Mouse (Mus musculus) macrophage (primary cell): ENCODE data around the gene Gm45261. TPM values are rescaled to one million over a fixed set of nuclear protein-coding genes. Genes with fewer than 3 reads are reported as not detected.

Source experiments
- H3K27ac ChIP-seq: fragments of 350-480 bp; formaldehyde crosslinking; 2 replicates; pipeline ENCODE4 v1.9.0; 2021
- H3K36me3 ChIP-seq: fragments of 350-480 bp; formaldehyde crosslinking; 2 replicates; pipeline ENCODE4 v1.9.0; 2021; ENCODE audit errors: inconsistent target
- H3K4me3 ChIP-seq: fragments of 350-480 bp; formaldehyde crosslinking; 2 replicates; pipeline ENCODE4 v1.9.0; 2021; ENCODE audit errors: inconsistent target
- H3K79me2 ChIP-seq: fragments of 350-480 bp; formaldehyde crosslinking; 2 replicates; pipeline ENCODE4 v1.9.0; 2021; ENCODE audit errors: inconsistent target
- WGBS: methylation state at CpG from one replicate; pipeline ENCODE4 v1.1.7; 2026; ENCODE audit warnings: inconsistent platforms; ENCODE audit not compliant: missing documents; 5-methylcytosine and 5-hydroxymethylcytosine counted together
- polyA plus RNA-seq: library from polyadenylated mRNA; stranded (reverse); fragments of 250-400 nt; gene quantifications from 3 replicates; pipeline ENCODE4 v1.2.4, GENCODE M21; 2018; ENCODE audit warnings: inconsistent platforms

Gene Gm45261
- polyA plus RNA-seq, 1 experiment from 2014 or later = not detected

DNA sequence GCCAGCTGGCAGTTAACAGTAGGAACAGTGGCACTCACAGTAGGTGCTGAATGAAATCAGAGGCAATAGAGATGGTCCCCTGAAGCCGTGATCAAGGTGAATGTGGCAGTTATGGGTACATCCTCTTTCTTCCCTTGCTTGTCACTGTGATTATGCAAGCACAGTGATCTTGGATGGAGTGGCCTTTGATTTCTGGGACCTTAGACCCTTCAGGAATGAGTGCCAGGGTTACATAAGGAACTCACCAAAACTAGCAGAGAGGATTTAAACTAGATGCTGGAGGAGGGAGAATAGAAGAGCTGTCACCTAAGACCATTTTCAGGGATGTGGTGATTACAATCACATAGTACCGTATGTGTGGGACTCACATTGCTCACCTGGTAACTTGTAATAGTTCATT lies 22.7 kb downstream of the Gm45261 start:
- WGBS = 63% methylated on average over 2 of the region's 2 CpGs
- H3K4me3 ChIP-seq = no peak overlapping the region
- no peaks in the 10 kb centered on the region for H3K79me2 ChIP-seq
- H3K27ac ChIP-seq = no peak overlapping the region
- H3K36me3 ChIP-seq = no peaks in the 10 kb centered on the region

DNA sequence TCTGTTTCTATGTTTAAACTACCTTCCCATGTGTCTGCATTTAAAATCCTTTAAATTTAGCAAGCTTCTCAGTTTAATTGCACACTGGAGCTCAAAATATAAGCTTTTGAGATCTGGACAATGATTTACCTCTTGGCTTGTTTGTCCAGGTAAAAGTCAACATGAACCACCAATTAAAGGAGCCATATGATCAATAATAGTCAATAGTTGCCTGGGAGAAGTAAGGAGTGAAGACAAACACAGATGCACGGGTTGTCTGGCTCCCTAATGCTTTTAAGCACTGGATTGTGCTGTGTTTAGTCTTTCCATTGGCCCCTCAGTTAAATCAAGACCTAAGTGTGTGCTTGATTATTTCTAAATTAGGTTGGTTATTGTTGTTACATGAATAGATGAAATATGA lies 33.3 kb downstream of the Gm45261 start:
- Histone ChIP-seq H3K36me3 (no peaks in the 10 kb centered on the region), H3K79me2 (no peaks in the 10 kb centered on the region), H3K4me3 (no peak overlapping the region), H3K27ac (no peak overlapping the region)
- WGBS = 100% methylated on average over 1 of the region's 1 CpGs

DNA sequence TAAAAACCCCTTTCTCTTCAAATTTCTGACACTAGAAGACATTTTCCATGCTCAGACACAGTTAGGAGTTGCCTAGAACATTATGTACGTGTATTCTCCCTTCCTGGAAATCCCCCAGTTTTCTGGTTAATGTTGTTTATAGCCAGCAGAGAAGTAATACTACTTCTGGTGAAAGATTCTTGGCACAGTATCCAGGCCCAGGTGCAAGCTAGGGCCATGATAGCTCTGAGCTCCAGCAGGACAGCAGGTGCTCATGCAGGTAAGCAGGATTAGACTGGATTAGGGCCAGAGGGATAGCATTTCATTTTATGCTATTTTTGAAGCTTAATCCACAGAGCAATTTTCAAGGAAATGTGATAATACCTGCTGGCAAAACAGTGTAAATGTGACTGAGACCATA lies 33.8 kb downstream of the Gm45261 start:
- no peak overlapping the region for H3K4me3 ChIP-seq
- H3K36me3 ChIP-seq = no peaks in the 10 kb centered on the region
- H3K79me2 ChIP-seq = no peaks in the 10 kb centered on the region
- WGBS = 73% methylated on average over 1 of the region's 1 CpGs
- no peak overlapping the region for H3K27ac ChIP-seq

DNA sequence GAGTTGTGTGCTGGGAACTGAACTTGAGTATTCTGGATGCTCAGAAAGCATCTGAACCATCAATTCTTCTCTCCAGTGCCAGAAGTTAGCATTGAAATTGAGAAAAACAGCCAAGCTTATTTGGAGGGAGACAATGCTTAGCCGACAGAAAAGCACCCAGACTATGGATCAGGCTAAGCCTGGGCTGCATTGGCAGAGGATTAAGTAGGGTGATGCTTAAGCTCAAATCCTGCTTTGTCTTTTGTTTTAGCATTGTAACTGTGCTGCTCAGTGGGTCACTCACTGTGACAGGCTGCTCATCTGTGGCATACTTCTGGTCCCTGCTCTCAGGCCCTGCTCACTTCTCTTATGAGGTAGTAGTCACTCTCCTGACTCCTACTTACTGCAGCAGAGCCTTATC lies 36.6 kb downstream of the Gm45261 start:
- Histone ChIP-seq H3K27ac (no peak overlapping the region), H3K79me2 (no peaks in the 10 kb centered on the region), H3K36me3 (no peaks in the 10 kb centered on the region), H3K4me3 (no peak overlapping the region)
- WGBS = 91% methylated on average over 1 of the region's 1 CpGs

DNA sequence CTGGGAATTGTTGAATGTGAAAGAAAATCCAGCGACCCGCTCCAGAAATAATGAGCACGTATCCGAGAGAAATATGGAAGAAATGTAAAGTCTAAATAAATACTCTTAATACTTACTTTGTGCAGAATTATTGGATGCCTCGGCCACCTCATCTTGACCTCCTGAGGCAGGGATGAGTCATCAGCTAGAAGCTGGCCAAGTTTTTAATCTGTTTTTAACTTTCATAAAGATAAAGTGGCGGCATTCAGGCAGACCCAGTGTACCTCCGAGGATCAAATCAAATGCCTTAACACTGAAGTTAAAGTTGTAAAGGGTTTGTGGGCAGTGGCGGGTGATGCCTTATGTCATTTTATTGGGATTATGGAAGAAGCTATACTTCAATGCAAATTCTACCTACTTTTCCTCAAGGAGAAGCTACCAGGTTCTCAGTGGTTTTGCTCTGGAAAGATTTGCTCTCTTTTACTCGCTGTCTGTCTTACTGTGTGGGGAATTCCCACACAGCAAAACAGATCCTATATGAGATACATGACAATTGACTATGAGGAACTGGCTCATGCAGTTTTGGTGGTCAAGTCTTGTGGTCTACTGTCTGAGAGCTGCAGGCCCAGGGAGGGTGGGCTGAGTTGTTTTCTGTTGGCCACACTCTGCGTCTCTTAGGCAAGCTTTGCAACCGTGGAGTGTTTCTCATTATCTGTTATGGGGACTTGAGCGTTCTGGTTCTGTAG lies 42.8 kb downstream of the Gm45261 start:
- 61% methylated on average over 12 of the region's 12 CpGs for WGBS
- Histone ChIP-seq H3K79me2 (no peaks in the 10 kb centered on the region), H3K27ac (no peak overlapping the region), H3K4me3 (no peak overlapping the region), H3K36me3 (no peaks in the 10 kb centered on the region)

DNA sequence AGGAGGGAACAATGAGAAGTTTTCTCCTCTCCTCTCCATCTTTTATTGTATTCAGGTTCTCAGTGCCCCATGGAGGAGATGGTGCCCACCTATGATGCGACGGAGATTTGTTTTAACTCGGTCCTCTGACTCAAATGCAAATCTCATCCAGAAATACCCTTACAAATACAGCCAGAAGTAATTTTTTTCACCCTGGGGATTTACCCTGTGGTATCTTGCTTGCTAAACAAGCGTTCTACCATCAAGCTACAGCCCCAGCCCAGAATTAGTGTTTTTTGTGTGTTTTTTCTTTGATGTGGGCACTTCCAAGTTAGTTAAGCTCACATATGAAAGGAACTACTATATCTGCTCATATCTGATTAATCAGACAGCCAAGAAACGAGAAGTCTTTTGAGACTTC lies 44.9 kb downstream of the Gm45261 start:
- Histone ChIP-seq H3K36me3 (no peaks in the 10 kb centered on the region), H3K79me2 (no peaks in the 10 kb centered on the region), H3K4me3 (no peak overlapping the region), H3K27ac (no peak overlapping the region)
- 78% methylated on average over 5 of the region's 5 CpGs for WGBS

DNA sequence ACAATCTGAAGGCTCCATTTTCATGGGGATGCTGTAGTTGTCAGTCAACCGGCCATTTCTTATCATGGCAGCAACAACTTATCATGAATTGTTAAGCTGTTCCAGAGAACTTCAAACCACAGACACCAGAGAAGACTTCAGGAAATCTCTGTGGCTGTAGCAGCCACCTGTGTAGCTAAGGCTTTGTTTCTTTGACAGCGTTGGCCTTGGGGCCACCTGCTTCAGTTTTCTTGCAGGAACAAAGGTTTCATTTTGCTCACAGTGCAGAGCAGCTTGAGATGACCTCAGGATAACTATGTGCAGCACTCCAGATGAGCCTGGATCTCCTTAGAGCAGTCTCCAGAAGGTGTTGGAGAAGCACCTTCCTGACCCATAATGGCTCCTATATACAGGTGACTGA lies 48.7 kb downstream of the Gm45261 start:
- Histone ChIP-seq H3K4me3 (no peak overlapping the region), H3K27ac (no peak overlapping the region)
- WGBS = 79% methylated on average over 2 of the region's 2 CpGs

DNA sequence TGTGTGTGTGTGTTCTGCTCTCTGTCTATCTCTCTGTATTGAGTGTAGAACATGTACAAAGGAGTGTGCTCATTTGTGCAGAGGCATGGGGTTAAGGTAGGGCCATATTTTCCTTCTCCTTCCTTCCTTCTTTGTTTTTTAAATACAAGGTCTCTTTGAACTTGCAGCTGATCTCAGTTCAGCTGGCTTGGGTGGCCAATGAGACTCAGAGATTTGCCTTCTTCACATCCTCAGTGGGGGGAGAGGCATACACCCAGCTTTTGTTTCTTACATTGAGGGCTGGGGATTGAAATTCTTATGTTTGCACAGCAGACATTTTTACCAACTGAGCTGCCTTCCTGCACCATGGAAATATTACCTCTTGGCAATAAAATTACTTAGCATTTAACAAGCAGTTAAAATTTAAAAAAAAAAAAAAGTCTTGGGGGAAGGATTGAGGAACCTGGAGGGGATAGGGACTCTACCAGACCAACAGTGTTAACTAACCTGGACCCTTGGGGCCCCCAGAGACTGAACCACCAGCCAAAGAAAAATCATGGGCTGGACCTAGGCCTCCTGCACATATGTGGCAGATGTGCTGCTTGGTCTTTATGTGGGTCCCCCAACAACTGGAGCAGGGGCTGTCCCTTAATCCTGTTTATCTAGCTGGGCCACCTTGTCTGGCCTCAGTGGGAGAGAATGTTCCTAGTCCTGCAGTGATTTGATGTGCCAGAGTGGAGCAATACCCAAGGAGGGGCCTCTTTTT lies 50.8 kb downstream of the Gm45261 start:
- no peak overlapping the region for H3K27ac ChIP-seq

More for the DNA sequence above, 48.7 kb downstream of the Gm45261 start:
- no peaks in the 10 kb centered on the region for H3K36me3 ChIP-seq
- no peaks in the 10 kb centered on the region for H3K79me2 ChIP-seq

DNA sequence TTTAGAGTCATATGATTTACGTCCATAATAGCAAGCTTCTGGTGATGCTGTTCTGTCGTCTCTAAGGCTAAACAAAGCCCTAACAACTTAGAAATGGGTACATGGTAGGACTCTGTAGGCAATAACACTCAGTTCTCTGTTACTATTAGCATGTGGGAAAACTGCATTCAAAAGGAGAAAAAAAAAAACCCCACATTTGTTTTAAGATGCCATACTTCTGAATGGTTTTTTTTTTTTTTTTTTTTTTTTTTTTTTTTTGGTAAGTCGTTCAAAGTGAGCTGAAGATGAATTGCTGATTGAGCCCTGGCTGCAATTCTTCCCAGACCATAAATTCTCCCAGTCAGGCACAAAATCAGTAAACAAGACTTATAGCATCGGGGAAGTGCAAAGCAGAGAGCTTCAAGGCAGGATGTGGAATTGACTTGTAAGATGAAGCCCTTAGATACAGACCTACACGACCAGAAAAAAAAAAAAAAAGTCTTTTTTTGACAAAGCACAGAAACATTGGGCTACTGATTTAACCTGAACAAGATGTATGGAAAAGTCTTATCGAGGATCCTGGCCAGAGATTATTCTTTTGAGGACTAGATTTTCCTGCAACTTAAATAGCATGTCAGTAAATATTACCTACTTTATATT lies 51.7 kb downstream of the Gm45261 start:
- Histone ChIP-seq H3K27ac (no peak overlapping the region), H3K79me2 (no peaks in the 10 kb centered on the region), H3K4me3 (no peak overlapping the region), H3K36me3 (no peaks in the 10 kb centered on the region)
- WGBS = 50% methylated on average over 4 of the region's 6 CpGs

More for the DNA sequence above, 50.8 kb downstream of the Gm45261 start:
- no peak overlapping the region for H3K4me3 ChIP-seq
- H3K36me3 ChIP-seq = no peaks in the 10 kb centered on the region
- H3K79me2 ChIP-seq = no peaks in the 10 kb centered on the region

DNA sequence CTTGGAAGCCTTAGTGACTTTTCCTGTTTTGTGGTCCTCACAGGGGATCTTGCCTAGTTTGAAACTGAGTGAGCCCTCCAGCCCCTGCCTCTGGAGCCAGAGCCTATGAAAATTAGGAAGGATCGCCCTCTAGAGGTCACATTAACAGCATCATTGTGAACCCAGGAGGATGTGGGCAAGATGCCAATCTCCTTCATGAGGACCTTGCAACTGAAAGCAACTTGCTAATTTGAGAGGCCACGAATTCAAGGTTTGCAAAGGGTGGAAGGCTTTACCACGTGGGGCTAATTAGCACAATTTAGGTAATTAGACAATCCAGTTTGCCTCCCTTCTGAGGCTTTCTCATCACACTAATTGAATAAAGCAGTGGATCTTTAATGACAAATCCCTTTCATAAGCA lies 52.7 kb downstream of the Gm45261 start:
- Histone ChIP-seq H3K4me3 (no peak overlapping the region), H3K79me2 (no peaks in the 10 kb centered on the region), H3K27ac (no peak overlapping the region), H3K36me3 (no peaks in the 10 kb centered on the region)
- 2% methylated on average over 3 of the region's 3 CpGs for WGBS

DNA sequence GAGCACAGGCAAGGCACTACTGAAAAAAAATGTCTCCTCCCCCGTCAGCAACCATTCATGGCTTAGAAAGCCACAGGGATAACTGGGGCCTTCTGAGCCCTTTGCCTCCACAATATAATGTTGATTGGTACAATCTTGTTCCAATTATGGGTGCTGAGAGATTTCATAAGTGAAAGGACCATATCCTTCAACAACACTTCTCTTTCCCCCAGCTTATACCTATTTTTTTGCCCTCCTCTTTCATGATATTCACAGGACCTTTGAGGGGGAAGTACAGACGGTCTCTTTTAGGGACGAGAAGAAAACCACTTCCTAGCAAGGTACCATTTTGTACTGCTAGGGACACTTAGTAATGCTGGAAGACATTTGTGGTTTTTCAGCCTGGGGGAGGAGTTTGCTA lies 57.1 kb downstream of the Gm45261 start:
- 39% methylated on average over 3 of the region's 3 CpGs for WGBS
- no peak overlapping the region for H3K4me3 ChIP-seq
- no peaks in the 10 kb centered on the region for H3K36me3 ChIP-seq
- no peaks in the 10 kb centered on the region for H3K79me2 ChIP-seq
- no peak overlapping the region for H3K27ac ChIP-seq

DNA sequence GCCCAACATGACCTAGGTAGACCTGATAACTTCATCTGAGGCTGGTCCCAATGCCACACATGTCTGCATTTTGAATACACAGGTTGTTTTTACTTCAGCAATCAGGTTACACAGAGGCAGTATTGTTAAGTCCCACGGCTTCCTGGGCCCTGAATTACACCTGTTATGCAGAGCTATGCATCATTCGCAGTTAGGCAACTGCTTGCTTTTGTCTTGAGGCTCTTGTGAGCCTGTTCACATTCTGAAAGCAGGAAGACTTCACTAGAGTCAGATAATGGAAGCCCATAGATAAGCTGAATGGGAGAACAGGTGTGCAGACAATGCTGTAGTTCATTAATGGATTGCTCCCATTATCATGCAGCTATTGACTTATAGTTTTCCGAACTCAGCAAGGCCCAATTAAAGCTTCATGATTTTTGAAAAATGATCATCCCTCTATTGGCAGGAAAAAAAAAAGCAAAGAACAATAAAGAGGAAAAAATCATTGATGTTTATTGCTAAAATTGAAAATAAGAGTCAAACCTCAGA lies 57.8 kb downstream of the Gm45261 start:
- Histone ChIP-seq H3K4me3 (no peak overlapping the region), H3K79me2 (no peaks in the 10 kb centered on the region), H3K36me3 (no peaks in the 10 kb centered on the region), H3K27ac (no peak overlapping the region)
- 88% methylated on average over 3 of the region's 3 CpGs for WGBS

DNA sequence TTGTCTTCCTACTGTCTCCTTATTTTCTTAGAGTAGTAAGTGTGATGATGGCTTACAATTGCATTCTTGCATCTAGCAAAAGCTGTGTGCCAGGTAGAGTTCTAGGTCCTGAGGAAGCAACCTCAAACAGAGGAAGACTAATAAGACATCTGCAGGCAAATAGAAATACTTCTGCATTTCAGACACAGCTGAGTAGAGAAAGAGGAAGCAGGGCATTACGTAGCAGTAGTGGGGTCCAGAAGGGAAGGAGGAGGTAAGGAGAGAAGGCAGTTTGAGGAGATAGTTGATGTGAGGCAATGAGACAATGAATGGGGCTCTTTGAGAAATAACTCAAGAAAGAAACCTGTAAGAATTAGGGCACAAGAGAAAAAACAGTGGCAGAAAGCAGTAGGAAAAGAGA lies 59.3 kb downstream of the Gm45261 start:
- no peaks in the 10 kb centered on the region for H3K79me2 ChIP-seq
- H3K27ac ChIP-seq = no peak overlapping the region
- WGBS = 0% methylated on average over 1 of the region's 1 CpGs
- H3K4me3 ChIP-seq = no peak overlapping the region
- no peaks in the 10 kb centered on the region for H3K36me3 ChIP-seq
